Mouse (Mus musculus) heart, adult 2 months (tissue): ENCODE results near the gene Tshz2. TPM values are rescaled to one million over a fixed set of nuclear protein-coding genes. Genes with fewer than 3 reads are reported as not detected.

Experiments used
- DNase-seq, 2 experiments: peaks; one replicate each; pipeline ENCODE4 v3.0.0; 2021
- H3K27ac ChIP-seq: fragments of 200-600 bp; 2 replicates; pipeline ENCODE4 v1.8.1; 2022
- H3K27me3 ChIP-seq: fragments of 200-500 bp; 2 replicates; pipeline ENCODE4 v1.6.1; 2012; ENCODE audit warnings: mild to moderate bottlenecking, low read length, inconsistent platforms, mixed read lengths; ENCODE audit not compliant: control insufficient read depth, insufficient read depth
- H3K36me3 ChIP-seq: fragments of 200-500 bp; 2 replicates; pipeline ENCODE4 v1.6.1; 2012; ENCODE audit warnings: low read length, inconsistent platforms; ENCODE audit not compliant: control insufficient read depth, insufficient read depth
- H3K4me1 ChIP-seq: fragments of 200-500 bp; 2 replicates; pipeline ENCODE4 v1.6.1; 2011; ENCODE audit warnings: low read length; ENCODE audit not compliant: control insufficient read depth, insufficient read depth
- H3K4me3 ChIP-seq: fragments of 200-600 bp; 2 replicates; pipeline ENCODE4 v1.8.1; 2022
- H3K79me2 ChIP-seq: fragments of 200-500 bp; replicated peaks from 2 replicates; pipeline ENCODE4 v1.6.1; 2012; ENCODE audit warnings: mild to moderate bottlenecking, inconsistent platforms, low read length, moderate library complexity, mixed read lengths; ENCODE audit not compliant: control insufficient read depth, insufficient read depth
- H3K9ac ChIP-seq: fragments of 200-500 bp; 2 replicates; pipeline ENCODE4 v1.6.1; 2012; ENCODE audit warnings: low read depth, mild to moderate bottlenecking, control low read depth, inconsistent platforms, low read length, mixed read lengths
- CTCF ChIP-seq: fragments of 200-600 bp; IDR thresholded peaks from 2 replicates; pipeline ENCODE4 v1.8.1; 2022; ENCODE audit warnings: antibody characterized with exemption, mild to moderate bottlenecking, moderate library complexity
- EP300 ChIP-seq: fragments of 200-500 bp; IDR thresholded peaks from 2 replicates; pipeline ENCODE4 v1.6.1; 2011; ENCODE audit warnings: low read depth, low read length, control low read depth; ENCODE audit not compliant: insufficient read depth
- POLR2A ChIP-seq: fragments of 200-500 bp; IDR thresholded peaks from 2 replicates; pipeline ENCODE4 v1.6.1; 2011; ENCODE audit warnings: mild to moderate bottlenecking, low read depth, low read length, control low read depth; ENCODE audit not compliant: insufficient read depth
- WGBS: fragments of 180-500 bp; shearing (Covaris S2); methylation state at CpG from one replicate; pipeline ENCODE4 v1.1.7; 2018; 5-methylcytosine and 5-hydroxymethylcytosine counted together
- intact Hi-C: fragments of 180-260 bp; cut with DNase I; formaldehyde crosslinking; loops from one replicate; pipeline ENCODE4 v1.15.1; 2025
- polyA plus RNA-seq: library from polyadenylated mRNA; depleted of rRNA; stranded (reverse); fragments of >200 nt; gene quantifications from 2 replicates; pipeline ENCODE4 v1.2.3, GENCODE M21; 2012
- total RNA-seq, 2 experiments: library from RNA; stranded (reverse); gene quantifications; 2 replicates each; pipeline ENCODE4 v1.2.3; 2021

The Tshz2 gene
- total and polyA plus RNA-seq, 3 experiments: 8.2 to 12.9 (median 12.1) TPM

GRCm38 (mm10) chr2:170011858-170012257 lies 379.0 kb downstream of the Tshz2 start:
- Histone ChIP-seq H3K4me3 (no peak overlapping the region), H3K27ac (no peak overlapping the region), H3K27me3 (no peaks in the 10 kb centered on the region), H3K79me2 (no peaks in the 10 kb centered on the region), H3K36me3 (no peaks in the 10 kb centered on the region), H3K4me1 (no peaks in the 10 kb centered on the region), H3K9ac (no peak overlapping the region)
- TF ChIP-seq CTCF: no peak
- TF ChIP-seq EP300: no peak
- DNase-seq: no peak
- WGBS: 61% methylated on average over 8 of the region's 8 CpGs
- intact Hi-C loops: no loop called here

GRCm38 (mm10) chr2:170017302-170017701 lies 384.5 kb downstream of the Tshz2 start:
- no peak overlapping the region for H3K27ac ChIP-seq
- H3K9ac ChIP-seq: no peak overlapping the region
- no peaks in the 10 kb centered on the region for H3K4me1 ChIP-seq
- no peak overlapping the region for H3K4me3 ChIP-seq
- TF ChIP-seq POLR2A: no peak
- no peaks in the 10 kb centered on the region for H3K27me3 ChIP-seq
- no peaks in the 10 kb centered on the region for H3K36me3 ChIP-seq
- intact Hi-C loops: no loop called here
- WGBS: 56% methylated on average over 6 of the region's 6 CpGs
- H3K79me2 ChIP-seq: no peaks in the 10 kb centered on the region
- no peak for DNase-seq

- no peaks in the 10 kb centered on the region for H3K36me3 ChIP-seq
- H3K4me1 ChIP-seq: no peaks in the 10 kb centered on the region
- no peaks in the 10 kb centered on the region for H3K79me2 ChIP-seq
- intact Hi-C loops: no loop called here
- H3K27me3 ChIP-seq: no peaks in the 10 kb centered on the region
- H3K4me3 ChIP-seq: no peak overlapping the region
- no peak overlapping the region for H3K27ac ChIP-seq
- 81% methylated on average over 7 of the region's 7 CpGs for WGBS
- TF ChIP-seq EP300 (no peak), POLR2A (no peak), CTCF (no peak)
- DNase-seq: no peak
- H3K9ac ChIP-seq: no peak overlapping the region
Observed at GRCm38 (mm10) chr2:170017926-170018325, 385.1 kb downstream of the Tshz2 start.

DNA sequence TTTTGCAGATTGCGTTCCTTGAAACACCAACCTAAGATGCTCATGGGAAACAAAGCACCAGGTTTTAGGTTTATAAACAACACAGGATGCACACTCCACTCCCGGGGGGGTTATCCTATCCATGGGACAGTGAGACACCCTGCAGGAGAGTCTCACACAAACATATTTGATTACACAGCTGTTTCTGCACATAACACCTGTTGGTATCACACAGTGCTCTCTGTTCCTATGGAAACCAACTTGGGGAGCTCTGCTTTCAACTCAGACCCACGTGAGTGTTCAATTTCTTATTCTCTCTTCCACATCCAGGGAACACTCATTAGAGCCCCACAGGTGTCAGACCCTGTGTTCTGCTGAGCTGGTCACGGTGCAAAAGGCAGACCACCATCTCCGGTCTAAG lies 390.1 kb downstream of the Tshz2 start:
- H3K4me1 ChIP-seq: no peaks in the 10 kb centered on the region
- no peaks in the 10 kb centered on the region for H3K36me3 ChIP-seq
- intact Hi-C loops: no loop called here
- H3K27ac ChIP-seq: no peak overlapping the region
- TF ChIP-seq POLR2A: no peak
- no peak for TF ChIP-seq CTCF
- no peak for TF ChIP-seq EP300
- H3K9ac ChIP-seq: no peak overlapping the region
- no peak for DNase-seq
- no peaks in the 10 kb centered on the region for H3K79me2 ChIP-seq
- WGBS: 88% methylated on average over 5 of the region's 5 CpGs
- no peaks in the 10 kb centered on the region for H3K27me3 ChIP-seq
- H3K4me3 ChIP-seq: no peak overlapping the region

- intact Hi-C loops: no loop called here
- DNase-seq: no peak
- WGBS: 93% methylated on average over 9 of the region's 9 CpGs
- no peaks in the 10 kb centered on the region for H3K27me3 ChIP-seq
- no peaks in the 10 kb centered on the region for H3K36me3 ChIP-seq
- H3K27ac ChIP-seq: no peak overlapping the region
- TF ChIP-seq CTCF (no peak), EP300 (no peak), POLR2A (no peak)
- H3K79me2 ChIP-seq: no peaks in the 10 kb centered on the region
- no peak overlapping the region for H3K4me3 ChIP-seq
- no peak overlapping the region for H3K9ac ChIP-seq
- H3K4me1 ChIP-seq: no peaks in the 10 kb centered on the region
Observed at GRCm38 (mm10) chr2:170023741-170024140, 390.9 kb downstream of the Tshz2 start.

DNA sequence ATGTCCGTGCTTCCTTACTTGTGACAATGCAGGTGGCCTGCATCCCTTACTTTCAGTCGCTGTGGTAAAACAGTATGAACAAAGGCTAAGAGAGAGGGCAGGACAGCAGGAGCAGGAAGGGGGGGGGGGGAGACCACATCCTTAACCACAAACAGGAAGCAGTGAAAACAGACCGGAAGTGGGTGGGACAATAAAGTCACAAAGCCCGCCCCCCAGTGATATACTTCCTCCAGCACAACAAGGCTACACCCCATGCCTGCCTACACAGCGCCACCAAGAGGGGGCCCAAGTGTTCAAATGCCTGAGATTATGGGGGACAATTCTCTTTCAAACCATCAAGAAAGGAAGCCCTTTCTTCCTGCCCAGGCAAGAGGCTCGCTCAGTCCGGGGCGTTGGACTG lies 392.1 kb downstream of the Tshz2 start:
- TF ChIP-seq EP300 (no peak), POLR2A (no peak), CTCF (no peak)
- Histone ChIP-seq H3K27me3 (no peaks in the 10 kb centered on the region), H3K9ac (no peak overlapping the region), H3K27ac (no peak overlapping the region), H3K4me1 (no peaks in the 10 kb centered on the region), H3K36me3 (no peaks in the 10 kb centered on the region), H3K79me2 (no peaks in the 10 kb centered on the region), H3K4me3 (no peak overlapping the region)
- WGBS: 70% methylated on average over 8 of the region's 8 CpGs
- intact Hi-C loops: no loop called here
- no peak for DNase-seq
